Mouse (Mus musculus) limb, embryonic 11.5 days (tissue): Measurements from ENCODE around the gene Tsga10. TPM values are rescaled to one million over a fixed set of nuclear protein-coding genes. Genes with fewer than 3 reads are reported as not detected.

Experiments
- ATAC-seq: fragments of 200-750 bp; cut with Nextera tagmentation; 2 replicates; pipeline ENCODE4 v1.8.0; 2017; ENCODE audit warnings: low read depth; ENCODE audit not compliant: insufficient number of reproducible peaks, low FRiP score, low TSS enrichment
- DNase-seq: peaks from one replicate; pipeline ENCODE4 v3.0.0-alpha.2; 2015; ENCODE audit warnings: low spot score
- H3K27ac ChIP-seq: fragments of 300-500 bp; sonication (generic); replicated peaks from 2 replicates; pipeline ENCODE4 v1.5.1; 2014; ENCODE audit warnings: low read depth, mild to moderate bottlenecking, low read length
- H3K27me3 ChIP-seq: fragments of 300-500 bp; sonication (generic); 2 replicates; pipeline ENCODE4 v1.6.1; 2014; ENCODE audit warnings: mild to moderate bottlenecking, low read length, mixed read lengths; ENCODE audit not compliant: control insufficient read depth, insufficient read depth
- H3K36me3 ChIP-seq: fragments of 300-500 bp; sonication (generic); 2 replicates; pipeline ENCODE4 v1.6.1; 2014; ENCODE audit warnings: mild to moderate bottlenecking, low read length, moderate library complexity, mixed read lengths; ENCODE audit not compliant: control insufficient read depth, insufficient read depth
- H3K4me1 ChIP-seq: fragments of 300-500 bp; sonication (generic); 2 replicates; pipeline ENCODE4 v1.6.1; 2014; ENCODE audit warnings: low read length, mixed read lengths; ENCODE audit not compliant: control insufficient read depth, insufficient read depth
- H3K4me2 ChIP-seq: fragments of 300-500 bp; sonication (generic); 2 replicates; pipeline ENCODE4 v1.6.1; 2014; ENCODE audit warnings: low read depth, mild to moderate bottlenecking, moderate library complexity; ENCODE audit not compliant: severe bottlenecking
- H3K4me3 ChIP-seq: fragments of 300-500 bp; sonication (generic); 2 replicates; pipeline ENCODE4 v1.5.1; 2014; ENCODE audit warnings: low read depth, low read length
- H3K9ac ChIP-seq: fragments of 300-500 bp; sonication (generic); 2 replicates; pipeline ENCODE4 v1.6.1; 2014; ENCODE audit warnings: mild to moderate bottlenecking, low read length
- H3K9me3 ChIP-seq: fragments of 300-500 bp; sonication (generic); 2 replicates; pipeline ENCODE4 v1.6.1; 2016; ENCODE audit warnings: low read length; ENCODE audit not compliant: control insufficient read depth
- WGBS: fragments of 180-500 bp; shearing (Covaris S2); extraction: QIAGEN DNeasy Blood & Tissue Kit; methylation state at CpG from one replicate; pipeline ENCODE4 v1.1.7; 2014; 5-methylcytosine and 5-hydroxymethylcytosine counted together
- polyA plus RNA-seq: library from polyadenylated mRNA; unstranded; fragments of >200 nt; fragmentation: Nextera tagmentation; extraction: Ambion mirVana; gene quantifications from 2 replicates; pipeline ENCODE4 v1.2.1, GENCODE M21; 2014

Gene Tsga10
- polyA plus RNA-seq, 1 experiment from 2014 or later = 7.2 TPM

GRCm38 (mm10) chr1:37800298-37800697, 65.9 kb downstream of the Tsga10 start:
- Histone ChIP-seq H3K4me3 (no peak overlapping the region), H3K36me3 (no peaks in the 10 kb centered on the region), H3K9me3 (no peaks in the 10 kb centered on the region), H3K27ac (no peak overlapping the region), H3K4me1 (no peaks in the 10 kb centered on the region), H3K9ac (no peak overlapping the region), H3K27me3 (no peaks in the 10 kb centered on the region), H3K4me2 (no peak overlapping the region)
- ATAC-seq (no peak), DNase-seq (no peak)
- WGBS = 91% methylated on average over 2 of the region's 2 CpGs

GRCm38 (mm10) chr1:37799505-37799904, 66.7 kb downstream of the Tsga10 start:
- Histone ChIP-seq H3K4me1 (no peaks in the 10 kb centered on the region), H3K27me3 (no peaks in the 10 kb centered on the region), H3K4me2 (no peak overlapping the region), H3K27ac (no peak overlapping the region), H3K4me3 (no peak overlapping the region), H3K9ac (no peak overlapping the region), H3K36me3 (no peaks in the 10 kb centered on the region), H3K9me3 (no peaks in the 10 kb centered on the region)
- ATAC-seq (no peak), DNase-seq (no peak)
- WGBS = 69% methylated on average over 3 of the region's 3 CpGs

GRCm38 (mm10) chr1:37759407-37759806, 106.8 kb downstream of the Tsga10 start:
- Histone ChIP-seq H3K4me1 (no peaks in the 10 kb centered on the region), H3K4me3 (no peak overlapping the region), H3K27ac (no peak overlapping the region), H3K9me3 (no peaks in the 10 kb centered on the region), H3K9ac (no peak overlapping the region), H3K36me3 (no peaks in the 10 kb centered on the region), H3K4me2 (no peak overlapping the region), H3K27me3 (no peaks in the 10 kb centered on the region)
- no peak for ATAC-seq
- DNase-seq = no peak

GRCm38 (mm10) chr1:37744650-37745259, 121.5 kb downstream of the Tsga10 start:
- 88% methylated on average over 9 of the region's 9 CpGs for WGBS
- no peak overlapping the region for H3K9ac ChIP-seq
- H3K4me1 ChIP-seq = no peaks in the 10 kb centered on the region

GRCm38 (mm10) chr1:37742602-37743270, 123.5 kb downstream of the Tsga10 start:
- DNase-seq = no peak
- no peaks in the 10 kb centered on the region for H3K4me1 ChIP-seq
- H3K27me3 ChIP-seq = no peaks in the 10 kb centered on the region
- H3K27ac ChIP-seq = no peak overlapping the region
- no peak overlapping the region for H3K4me2 ChIP-seq
- no peaks in the 10 kb centered on the region for H3K9me3 ChIP-seq
- ATAC-seq = no peak
- H3K36me3 ChIP-seq = no peaks in the 10 kb centered on the region
- H3K4me3 ChIP-seq = no peak overlapping the region
- H3K9ac ChIP-seq = no peak overlapping the region
- 80% methylated on average over 14 of the region's 14 CpGs for WGBS

More at GRCm38 (mm10) chr1:37744650-37745259, 121.5 kb downstream of the Tsga10 start:
- no peak overlapping the region for H3K27ac ChIP-seq
- DNase-seq = no peak
- no peak for ATAC-seq
- no peaks in the 10 kb centered on the region for H3K9me3 ChIP-seq
- no peaks in the 10 kb centered on the region for H3K27me3 ChIP-seq
- H3K4me2 ChIP-seq = no peak overlapping the region
- H3K36me3 ChIP-seq = no peaks in the 10 kb centered on the region
- H3K4me3 ChIP-seq = no peak overlapping the region

GRCm38 (mm10) chr1:37742126-37742525, 124.1 kb downstream of the Tsga10 start:
- 94% methylated on average over 11 of the region's 11 CpGs for WGBS

GRCm38 (mm10) chr1:37740161-37740802, 125.9 kb downstream of the Tsga10 start:
- Histone ChIP-seq H3K36me3 (no peaks in the 10 kb centered on the region), H3K4me2 (no peak overlapping the region), H3K4me1 (no peaks in the 10 kb centered on the region), H3K27ac (no peak overlapping the region), H3K9ac (no peak overlapping the region), H3K9me3 (no peaks in the 10 kb centered on the region), H3K27me3 (no peaks in the 10 kb centered on the region), H3K4me3 (no peak overlapping the region)
- DNase-seq (no peak), ATAC-seq (no peak)
- WGBS = 78% methylated on average over 8 of the region's 8 CpGs

More at GRCm38 (mm10) chr1:37742126-37742525, 124.1 kb downstream of the Tsga10 start:
- Histone ChIP-seq H3K27me3 (no peaks in the 10 kb centered on the region), H3K4me1 (no peaks in the 10 kb centered on the region), H3K4me2 (no peak overlapping the region), H3K36me3 (no peaks in the 10 kb centered on the region), H3K4me3 (no peak overlapping the region), H3K9ac (no peak overlapping the region), H3K27ac (no peak overlapping the region), H3K9me3 (no peaks in the 10 kb centered on the region)
- DNase-seq (no peak), ATAC-seq (no peak)

GRCm38 (mm10) chr1:37738895-37739294, 127.3 kb downstream of the Tsga10 start:
- Histone ChIP-seq H3K4me1 (no peaks in the 10 kb centered on the region), H3K4me2 (no peak overlapping the region), H3K9ac (no peak overlapping the region), H3K27ac (no peak overlapping the region), H3K36me3 (no peaks in the 10 kb centered on the region), H3K27me3 (no peaks in the 10 kb centered on the region), H3K4me3 (no peak overlapping the region), H3K9me3 (no peaks in the 10 kb centered on the region)
- 70% methylated on average over 2 of the region's 2 CpGs for WGBS
- ATAC-seq (no peak), DNase-seq (no peak)
